Mouse (Mus musculus): ENCODE results near the gene Rflna. TPM values are rescaled to one million over a fixed set of nuclear protein-coding genes. Genes with fewer than 3 reads are reported as not detected.
A peak's percentile ranks its signal among the peaks of the same experiment; 100 is the strongest.

Gene Rflna
- total and polyA plus RNA-seq, 2 experiments, result 0.22 TPM; not detected in 1

DNA sequence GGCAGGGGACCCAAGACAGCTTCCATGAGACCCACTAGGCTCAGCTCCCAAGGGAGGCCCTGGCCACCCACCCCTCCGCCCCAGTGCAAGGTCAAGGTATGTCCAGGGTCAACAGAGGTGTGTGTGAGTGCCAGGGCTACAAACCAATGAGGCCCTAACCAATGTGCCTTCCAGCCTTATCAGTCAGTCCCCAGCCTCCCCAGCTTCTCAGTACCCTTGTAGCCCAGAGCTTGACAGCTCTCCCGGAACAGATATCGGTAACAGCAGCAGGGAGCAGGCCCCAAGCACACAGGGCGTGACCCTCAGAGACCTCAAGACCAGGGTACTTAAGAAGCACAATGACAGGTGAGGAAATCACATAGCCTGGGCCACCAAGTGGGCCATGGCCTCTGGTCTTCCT lies 46.5 kb downstream of the Rflna start:
- Histone ChIP-seq H3K27me3 (ENCODE audit: control insufficient read depth, insufficient read depth, low read length) (no peaks in the 10 kb centered on the region), H3K4me3 (ENCODE audit: insufficient read depth, low read depth, low read length) (no peak overlapping the region), H3K27ac (replicated peaks; ENCODE audit: insufficient read depth, low read depth, low read length) (no peak overlapping the region), H3K36me3 (ENCODE audit: control insufficient read depth, insufficient read depth, low read length) (peaks cover 5% of the 10 kb centered on the region), H3K79me2 (ENCODE audit: control insufficient read depth, insufficient read depth, low read length) (0 out of 2 replicates have a peak, but pooled peaks cover 10% of the 10 kb centered on the region), H3K9ac (ENCODE audit: low read depth, low read length) (no peak overlapping the region), H3K4me1 (ENCODE audit: control insufficient read depth, insufficient read depth, low read length) (peaks cover 10% of the 10 kb centered on the region)
- 92% methylated on average over 4 of the region's 4 CpGs for WGBS
- DNase-seq (ENCODE audit: extremely low read depth, low read depth, low spot score), result no peak
- TF ChIP-seq CTCF (IDR thresholded peaks at IDR 0.05; ENCODE audit: low read depth, low read length), result no peak
- no peak for TF ChIP-seq POLR2A (IDR thresholded peaks at IDR 0.05; ENCODE audit: extremely low read depth, insufficient read depth, low read length)

DNA sequence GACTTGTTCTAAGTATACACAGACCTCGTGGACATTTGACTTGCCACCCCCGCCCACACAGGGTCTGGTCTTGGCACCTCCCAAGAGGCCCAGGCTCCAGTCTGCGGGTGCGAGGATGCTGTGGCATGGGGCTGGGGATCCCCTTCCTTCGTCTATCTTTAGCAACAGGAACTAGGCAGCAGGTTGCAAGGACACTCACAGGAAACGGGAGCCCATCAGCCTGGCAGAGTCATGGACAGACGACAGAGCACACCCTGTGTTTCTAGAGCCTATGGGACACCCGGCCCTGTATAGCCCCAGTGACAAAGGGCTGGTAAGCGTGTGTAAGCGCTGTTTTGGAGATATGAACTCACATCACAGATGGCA lies 49.2 kb downstream of the Rflna start:
- Histone ChIP-seq H3K27me3 (ENCODE audit: control insufficient read depth, insufficient read depth, low read length) (no peaks in the 10 kb centered on the region), H3K4me3 (ENCODE audit: insufficient read depth, low read depth, low read length) (no peak overlapping the region), H3K4me1 (ENCODE audit: control insufficient read depth, insufficient read depth, low read length) (peaks cover 18% of the 10 kb centered on the region), H3K27ac (replicated peaks; ENCODE audit: insufficient read depth, low read depth, low read length) (no peak overlapping the region), H3K79me2 (ENCODE audit: control insufficient read depth, insufficient read depth, low read length) (peaks cover 10% of the 10 kb centered on the region; the same call in 1 of the 2 replicates), H3K36me3 (ENCODE audit: control insufficient read depth, insufficient read depth, low read length) (no peaks in the 10 kb centered on the region; the same call in none of the 2 replicates), H3K9ac (ENCODE audit: low read depth, low read length) (no peak overlapping the region)
- 73% methylated on average over 10 of the region's 10 CpGs for WGBS
- TF ChIP-seq CTCF (IDR thresholded peaks at IDR 0.05; ENCODE audit: low read depth, low read length), result no peak
- TF ChIP-seq POLR2A (IDR thresholded peaks at IDR 0.05; ENCODE audit: extremely low read depth, insufficient read depth, low read length), result no peak
- DNase-seq (ENCODE audit: extremely low read depth, low read depth, low spot score), result no peak

DNA sequence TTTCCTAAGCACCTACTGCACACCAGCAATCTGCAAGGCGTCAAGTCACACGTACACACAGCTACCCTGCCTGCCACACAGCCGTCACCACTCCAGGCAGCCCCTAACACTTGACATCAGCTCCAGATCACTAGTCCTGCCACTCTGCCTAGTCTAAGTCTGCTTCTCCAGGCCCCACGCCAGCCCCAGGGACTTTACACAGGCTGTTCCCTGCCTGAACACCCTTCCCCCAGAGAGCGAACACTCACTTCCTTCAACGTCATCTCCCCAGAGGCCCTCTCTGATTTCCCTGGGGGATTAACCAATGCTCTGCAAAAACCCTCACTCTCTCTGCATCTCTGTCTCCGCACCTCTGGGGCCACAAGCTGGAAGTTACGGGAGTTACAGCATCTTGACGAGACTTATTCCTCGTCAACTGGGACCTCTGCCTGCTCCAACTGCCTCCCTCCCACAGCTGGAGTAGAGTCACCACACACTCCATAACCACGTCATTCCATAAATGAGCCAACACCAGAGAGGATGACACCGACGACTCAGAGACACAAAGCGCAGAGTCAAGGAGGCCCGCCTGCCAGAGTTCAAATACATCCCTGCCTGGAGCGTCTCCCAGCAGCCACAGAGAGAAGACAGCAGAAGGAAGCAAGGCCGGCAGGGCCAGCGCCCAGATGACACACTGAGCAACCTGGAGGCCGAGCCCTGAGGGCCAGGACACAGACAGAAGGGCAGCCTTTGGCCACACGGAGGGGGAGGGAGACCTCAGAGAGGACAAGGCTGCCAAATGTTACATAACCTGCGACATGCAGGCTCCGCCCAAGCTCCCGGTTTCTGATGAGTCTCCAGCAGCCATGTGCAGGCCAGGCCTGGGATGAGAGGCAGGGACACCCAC lies 49.8 kb downstream of the Rflna start:
- peak; percentile 96 for DNase-seq (ENCODE audit: extremely low read depth, low read depth, low spot score)
- TF ChIP-seq POLR2A (IDR thresholded peaks at IDR 0.05; ENCODE audit: extremely low read depth, insufficient read depth, low read length) (no peak), CTCF (IDR thresholded peaks at IDR 0.05; ENCODE audit: low read depth, low read length) (peak; percentile 5; the same call in 1 of the 2 replicates)
- H3K79me2 ChIP-seq (ENCODE audit: control insufficient read depth, insufficient read depth, low read length), result peaks cover 10% of the 10 kb centered on the region; the same call in 1 of the 2 replicates
- peak overlapping the region; percentile 3; the same call in 1 of the 2 replicates for H3K27ac ChIP-seq (replicated peaks; ENCODE audit: insufficient read depth, low read depth, low read length)
- WGBS, result 47% methylated on average over 23 of the region's 23 CpGs
- H3K4me1 ChIP-seq (ENCODE audit: control insufficient read depth, insufficient read depth, low read length), result peaks cover 25% of the 10 kb centered on the region
- no peaks in the 10 kb centered on the region; the same call in 1 of the 2 replicates for H3K36me3 ChIP-seq (ENCODE audit: control insufficient read depth, insufficient read depth, low read length)
- no peak overlapping the region for H3K9ac ChIP-seq (ENCODE audit: low read depth, low read length)
- H3K27me3 ChIP-seq (ENCODE audit: control insufficient read depth, insufficient read depth, low read length), result no peaks in the 10 kb centered on the region
- no peak overlapping the region for H3K4me3 ChIP-seq (ENCODE audit: insufficient read depth, low read depth, low read length)

DNA sequence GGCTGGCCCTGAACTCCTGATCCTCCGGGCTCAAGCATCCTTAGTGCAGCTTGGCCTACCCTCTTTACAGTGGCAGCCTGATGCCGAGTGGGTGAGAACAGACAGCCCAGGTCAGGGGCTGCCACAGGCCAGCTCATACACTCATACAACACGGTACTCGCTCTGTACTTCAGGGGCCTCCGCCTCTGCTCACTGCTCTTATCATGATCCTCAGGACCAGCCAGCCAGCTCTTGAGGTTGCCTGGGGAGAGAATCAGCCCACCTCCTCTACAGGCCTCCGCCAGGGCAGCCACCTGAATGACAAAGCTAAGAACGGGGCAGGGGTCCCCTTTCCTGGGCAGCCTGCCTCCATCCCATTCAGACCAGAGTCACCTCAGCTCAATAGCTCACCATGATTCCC lies 50.6 kb downstream of the Rflna start:
- no peaks in the 10 kb centered on the region for H3K27me3 ChIP-seq (ENCODE audit: control insufficient read depth, insufficient read depth, low read length)
- no peaks in the 10 kb centered on the region; the same call in 1 of the 2 replicates for H3K36me3 ChIP-seq (ENCODE audit: control insufficient read depth, insufficient read depth, low read length)
- TF ChIP-seq CTCF (IDR thresholded peaks at IDR 0.05; ENCODE audit: low read depth, low read length), result no peak
- TF ChIP-seq POLR2A (IDR thresholded peaks at IDR 0.05; ENCODE audit: extremely low read depth, insufficient read depth, low read length), result no peak
- 91% methylated on average over 7 of the region's 7 CpGs for WGBS
- H3K79me2 ChIP-seq (ENCODE audit: control insufficient read depth, insufficient read depth, low read length), result peaks cover 10% of the 10 kb centered on the region; the same call in 1 of the 2 replicates
- H3K9ac ChIP-seq (ENCODE audit: low read depth, low read length), result 0 out of 2 replicates have a peak overlapping the region, but pooled peaks have one; percentile 2
- H3K4me3 ChIP-seq (ENCODE audit: insufficient read depth, low read depth, low read length), result no peak overlapping the region
- no peak for DNase-seq (ENCODE audit: extremely low read depth, low read depth, low spot score)
- H3K27ac ChIP-seq (replicated peaks; ENCODE audit: insufficient read depth, low read depth, low read length), result peak overlapping the region; percentile 51
- peaks cover 27% of the 10 kb centered on the region for H3K4me1 ChIP-seq (ENCODE audit: control insufficient read depth, insufficient read depth, low read length)

DNA sequence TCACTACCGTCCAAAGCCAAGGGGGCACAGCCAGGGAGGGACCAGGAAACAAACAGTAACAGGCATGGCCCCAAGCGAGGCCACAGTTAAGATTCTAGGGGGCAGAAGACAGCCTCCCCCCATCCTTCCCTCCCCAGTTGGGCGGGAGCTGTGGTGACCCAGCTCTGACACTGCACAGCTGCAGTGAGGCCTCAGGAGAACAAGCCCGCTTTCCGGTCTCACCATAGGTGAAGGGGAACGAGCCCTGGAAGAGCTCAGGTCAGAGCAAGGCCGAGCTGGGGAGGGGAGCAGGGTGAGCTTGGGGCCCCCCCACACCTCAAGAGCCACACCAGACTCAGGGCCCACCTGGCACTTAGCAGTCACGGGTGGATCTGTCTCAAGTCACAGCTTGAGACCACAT lies 52.9 kb downstream of the Rflna start:
- no peak overlapping the region for H3K27ac ChIP-seq (replicated peaks; ENCODE audit: insufficient read depth, low read depth, low read length)
- H3K4me1 ChIP-seq (ENCODE audit: control insufficient read depth, insufficient read depth, low read length), result peaks cover 27% of the 10 kb centered on the region
- TF ChIP-seq POLR2A (IDR thresholded peaks at IDR 0.05; ENCODE audit: extremely low read depth, insufficient read depth, low read length) (no peak), CTCF (IDR thresholded peaks at IDR 0.05; ENCODE audit: low read depth, low read length) (no peak)

More for the DNA sequence above, 52.9 kb downstream of the Rflna start:
- DNase-seq (ENCODE audit: extremely low read depth, low read depth, low spot score), result no peak
- Histone ChIP-seq H3K4me3 (ENCODE audit: insufficient read depth, low read depth, low read length) (no peak overlapping the region), H3K36me3 (ENCODE audit: control insufficient read depth, insufficient read depth, low read length) (no peaks in the 10 kb centered on the region; the same call in 1 of the 2 replicates), H3K27me3 (ENCODE audit: control insufficient read depth, insufficient read depth, low read length) (no peaks in the 10 kb centered on the region), H3K9ac (ENCODE audit: low read depth, low read length) (no peak overlapping the region), H3K79me2 (ENCODE audit: control insufficient read depth, insufficient read depth, low read length) (peaks cover 10% of the 10 kb centered on the region; the same call in 1 of the 2 replicates)
- WGBS, result 92% methylated on average over 8 of the region's 8 CpGs
